Mouse (Mus musculus) left cerebral cortex, adult 2 months (tissue): ENCODE data around the gene Zfp511. TPM values are rescaled to one million over a fixed set of nuclear protein-coding genes. Genes with fewer than 3 reads are reported as not detected.

Experiments used
- DNase-seq, 2 experiments: peaks; one replicate each; pipeline ENCODE4 v3.0.0; 2021 to 2022; ENCODE audit warnings: low spot score in 2 of 2, mixed read lengths in 1 of 2; ENCODE audit errors: extremely low spot score in 1 of 2
- H3K27ac ChIP-seq: fragments of 200-600 bp; 2 replicates; pipeline ENCODE4 v1.8.1; 2022
- H3K4me3 ChIP-seq: fragments of 200-600 bp; 2 replicates; pipeline ENCODE4 v1.8.1; 2022
- CTCF ChIP-seq: fragments of 200-600 bp; IDR thresholded peaks from 2 replicates; pipeline ENCODE4 v1.8.1; 2022; ENCODE audit warnings: antibody characterized with exemption, mild to moderate bottlenecking, moderate library complexity
- intact Hi-C: fragments of 180-260 bp; cut with DNase I; formaldehyde crosslinking; loops from one replicate; pipeline ENCODE4 v1.15.1; 2025
- microRNA-seq, 2 experiments: library from miRNA; unstranded; fragments of <30 nt; microRNA quantifications; one replicate each; pipeline ENCODE4 v1.2.0; 2021
- total RNA-seq, 2 experiments: library from RNA; stranded (reverse); gene quantifications; 2 replicates each; pipeline ENCODE4 v1.2.3; 2021

The Zfp511 gene
- total RNA-seq, 2 experiments from 2014 or later, result 25.8 to 26.0 TPM

- Histone ChIP-seq H3K27ac (no peak overlapping the region), H3K4me3 (no peak overlapping the region)
- TF ChIP-seq CTCF, result no peak
- DNase-seq, result no peak
- intact Hi-C loops, result loop anchor here (1.0 to 10.0 kb wide), 3 partner anchors 64 to 967 kb away; partner anchors contain the start of gene Cox8b
Observed at GRCm38 (mm10) chr7:140077698-140078097, 41.5 kb downstream of the Zfp511 start.

- peak; percentile 92 for TF ChIP-seq CTCF
- no peak overlapping the region for H3K27ac ChIP-seq
- peak; percentile 74 to 78 for DNase-seq
- H3K4me3 ChIP-seq, result no peak overlapping the region
- intact Hi-C loops, result loop anchor here (1.0 to 10.0 kb wide), 3 partner anchors 63 to 966 kb away; partner anchors contain the start of gene Cox8b
Observed at GRCm38 (mm10) chr7:140078711-140079110, 42.5 kb downstream of the Zfp511 start.

- intact Hi-C loops, result loop anchor here (2.0 to 5.0 kb wide), 5 partner anchors 22 to 748 kb away; partner anchors contain the start of genes Echs1 and Fuom
- TF ChIP-seq CTCF, result no peak
- peak; percentile 88 to 94 for DNase-seq
- Histone ChIP-seq H3K27ac (peak overlapping the region; percentile 99), H3K4me3 (peak overlapping the region; percentile 49)
Observed at GRCm38 (mm10) chr7:140080503-140081156, 44.4 kb downstream of the Zfp511 start.

GRCm38 (mm10) chr7:140081408-140082241, 45.4 kb downstream of the Zfp511 start:
- peak overlapping the region; percentile 99 for H3K27ac ChIP-seq
- peak overlapping the region; percentile 49 for H3K4me3 ChIP-seq
- intact Hi-C loops, result loop anchor here (2.0 to 5.0 kb wide), 5 partner anchors 21 to 747 kb away; partner anchors contain the start of genes Echs1 and Fuom
- no peak for TF ChIP-seq CTCF
- DNase-seq, result peak; percentile 46 to 56

GRCm38 (mm10) chr7:140082242-140082678, 46.1 kb downstream of the Zfp511 start, which contains the start of gene Caly:
Caly (minus strand) TSS chr7:140082548.
- TF ChIP-seq CTCF, result peak; percentile 56
- Histone ChIP-seq H3K4me3 (peak within 1 kb of the TSS; percentile 49), H3K27ac (peak within 1 kb of the TSS; percentile 99)
- peak; percentile 90 to 92 for DNase-seq
- intact Hi-C loops, result loop anchor here (5.0 kb wide), 2 partner anchors 635 to 650 kb away; no protein-coding TSS in a partner anchor

Small RNAs within 50 kb of the gene (microRNA-seq; reads per million reads assigned to microRNA genes)
- 0.49 to 1.7 reads per million in 2 experiments for gene Mir7062

Other genes with a start within 250 kb of the Zfp511 start
- 10 to 100 TPM; 59.2 to 61.7 TPM for gene Adgra1, start 202.2 kb upstream of the Zfp511 start, total RNA-seq
- 10 to 100 TPM; 77.7 to 80.4 TPM for gene Kndc1, start 141.7 kb upstream of the Zfp511 start, total RNA-seq
- not detected for gene Utf1, start 92.6 kb upstream of the Zfp511 start, total RNA-seq
- 1 to 10 TPM; 1.0 to 2.2 TPM for gene 6430531B16Rik, start 57.6 kb upstream of the Zfp511 start, total RNA-seq
- gene Adam8, start 43.8 kb upstream of the Zfp511 start, total RNA-seq, result 1 to 10 TPM; 3.1 to 3.9 TPM
- gene Tubgcp2, start 278 bp downstream of the Zfp511 start, total RNA-seq, result 10 to 100 TPM; 34.4 to 35.0 TPM
- gene Msx3, start 12.7 kb downstream of the Zfp511 start, total RNA-seq, result not detected
- gene Caly, start 46.2 kb downstream of the Zfp511 start, total RNA-seq, result 100 to 1,000 TPM; 181 to 198 TPM
- gene Prap1, start 57.0 kb downstream of the Zfp511 start, total RNA-seq, result not detected
- 10 to 100 TPM; 51.9 to 52.7 TPM for gene Fuom, start 66.0 kb downstream of the Zfp511 start, total RNA-seq
- 1 to 10 TPM; 4.1 to 5.5 TPM for gene Paox, start 79.4 kb downstream of the Zfp511 start, total RNA-seq
- gene Echs1, start 80.1 kb downstream of the Zfp511 start, total RNA-seq, result 10 to 100 TPM; 51.6 to 52.6 TPM
- gene Mtg1, start 101.2 kb downstream of the Zfp511 start, total RNA-seq, result 10 to 100 TPM; 21.0 to 21.5 TPM
- 100 to 1,000 TPM; 135 to 144 TPM for gene Sprn, start 118.5 kb downstream of the Zfp511 start, total RNA-seq
- gene Olfr522, start 128.4 kb downstream of the Zfp511 start, total RNA-seq, result not detected
- gene Olfr523, start 136.8 kb downstream of the Zfp511 start, total RNA-seq, result under 1 TPM; 0.12 to 0.14 TPM
- not detected for gene Olfr524, start 169.6 kb downstream of the Zfp511 start, total RNA-seq
- under 1 TPM in 1 of 2 experiments, not detected in 1; 0.14 TPM for gene Cd163l1, start 181.9 kb downstream of the Zfp511 start, total RNA-seq
- under 1 TPM in 1 of 2 experiments, not detected in 1; 0.11 TPM for gene 5830411N06Rik, start 210.9 kb downstream of the Zfp511 start, total RNA-seq